Mouse (Mus musculus): ENCODE measurements around the gene Klk1. TPM values are rescaled to one million over a fixed set of nuclear protein-coding genes. Genes with fewer than 3 reads are reported as not detected.
"Not testable (repeated sequence)": the region's sequence is repeated elsewhere in the genome, so short reads cannot be mapped to it uniquely, and the experiment has no call there.

Klk1 gene
- polyA plus RNA-seq (2014; fragmentation: Nextera tagmentation; extraction: Ambion mirVana), result not detected in 2 replicates

DNA sequence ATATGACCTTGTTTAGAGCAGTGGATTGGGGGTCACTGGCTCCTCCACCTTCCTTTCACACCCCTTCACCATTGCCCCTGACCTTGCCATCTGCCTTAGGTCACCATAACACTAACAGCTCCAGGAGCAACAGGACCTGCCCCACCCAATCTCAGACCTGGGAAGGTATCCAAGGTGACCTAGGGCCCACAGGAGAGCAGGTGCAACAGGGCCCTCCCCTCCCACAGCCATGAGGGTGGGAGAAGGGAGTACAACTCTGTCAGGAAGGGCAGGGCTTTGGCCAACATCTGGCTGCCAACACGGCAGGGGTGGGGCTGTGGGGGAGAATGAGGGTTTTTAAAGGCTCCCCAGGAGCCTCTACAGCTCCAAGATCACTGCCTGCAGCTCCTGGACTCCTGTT, at the start of gene Klk1:
TSS of gene Klk1 (plus strand) at position 285 of the 400 bp plus-strand sequence.
- DNase-seq (ENCODE audit: low spot score) (no peak), ATAC-seq (replicated peaks; ENCODE audit: insufficient number of reproducible peaks, low FRiP score, low TSS enrichment, low read depth) (no peak)
- Histone ChIP-seq H3K27me3 (ENCODE audit: control insufficient read depth, insufficient read depth, low read length) (no peaks in the 10 kb centered on the region), H3K9ac (replicated peaks; ENCODE audit: low read length) (no peak within 1 kb of the TSS), H3K27ac (replicated peaks; ENCODE audit: low read depth, low read length) (no peak within 1 kb of the TSS), H3K4me2 (ENCODE audit: low read depth, low read length) (no peak within 1 kb of the TSS), H3K4me3 (ENCODE audit: low read depth, low read length) (no peak within 1 kb of the TSS), H3K9me3 (replicated peaks; ENCODE audit: control insufficient read depth, low read length) (no peaks in the 10 kb centered on the region), H3K36me3 (replicated peaks; ENCODE audit: control insufficient read depth, insufficient read depth, low read depth, low read length) (no peaks in the 10 kb centered on the region), H3K4me1 (ENCODE audit: control insufficient read depth, insufficient read depth, low read length) (no peaks in the 10 kb centered on the region)
- 73% methylated on average over 1 of the region's 1 CpGs for WGBS

DNA sequence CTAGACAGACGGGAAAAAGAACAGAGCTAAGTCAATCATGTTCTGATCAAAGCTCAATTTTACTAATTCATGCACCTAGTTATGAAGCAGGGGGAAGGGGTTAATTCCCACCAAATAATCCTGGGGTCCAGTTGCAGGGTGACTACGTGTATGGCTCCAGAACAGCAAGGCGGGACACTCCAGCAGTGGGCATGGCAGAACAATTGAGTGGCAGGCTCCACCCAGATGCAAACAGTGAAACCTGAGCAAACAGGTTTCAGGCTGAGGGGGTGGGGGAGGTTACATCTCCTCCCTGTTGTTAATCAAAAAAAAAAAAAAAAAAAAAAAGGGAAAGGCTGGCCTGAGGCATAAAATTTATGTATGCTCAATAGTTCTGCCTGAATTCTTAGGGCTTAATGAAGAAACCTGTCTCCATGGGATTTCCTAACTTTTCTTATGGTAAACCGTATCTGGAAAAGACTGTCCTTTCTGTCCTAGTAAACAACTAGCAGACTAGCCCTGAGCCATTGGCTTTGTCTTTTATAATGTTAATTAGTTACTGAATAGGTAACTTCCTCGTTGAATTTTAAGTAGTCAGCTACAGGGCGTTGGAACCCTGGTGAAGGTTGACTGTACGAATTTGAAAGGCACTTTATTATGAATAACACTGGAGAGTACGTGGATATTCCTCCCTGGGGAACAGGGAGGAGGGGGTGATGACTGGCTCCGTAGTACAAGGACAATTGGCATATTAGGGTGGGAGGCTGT, 45.7 kb upstream of the Klk1 start:
- Histone ChIP-seq H3K36me3 (replicated peaks; ENCODE audit: control insufficient read depth, insufficient read depth, low read depth, low read length) (no peaks in the 10 kb centered on the region), H3K9me3 (replicated peaks; ENCODE audit: control insufficient read depth, low read length) (no peaks in the 10 kb centered on the region), H3K4me1 (ENCODE audit: control insufficient read depth, insufficient read depth, low read length) (no peaks in the 10 kb centered on the region), H3K4me3 (ENCODE audit: low read depth, low read length) (no peak overlapping the region), H3K27me3 (ENCODE audit: control insufficient read depth, insufficient read depth, low read length) (no peaks in the 10 kb centered on the region), H3K27ac (replicated peaks; ENCODE audit: low read depth, low read length) (no peak overlapping the region), H3K4me2 (ENCODE audit: low read depth, low read length) (no peak overlapping the region), H3K9ac (replicated peaks; ENCODE audit: low read length) (no peak overlapping the region)
- ATAC-seq (replicated peaks; ENCODE audit: insufficient number of reproducible peaks, low FRiP score, low TSS enrichment, low read depth) (no peak), DNase-seq (ENCODE audit: low spot score) (no peak)
- WGBS, result 69% methylated on average over 9 of the region's 9 CpGs

DNA sequence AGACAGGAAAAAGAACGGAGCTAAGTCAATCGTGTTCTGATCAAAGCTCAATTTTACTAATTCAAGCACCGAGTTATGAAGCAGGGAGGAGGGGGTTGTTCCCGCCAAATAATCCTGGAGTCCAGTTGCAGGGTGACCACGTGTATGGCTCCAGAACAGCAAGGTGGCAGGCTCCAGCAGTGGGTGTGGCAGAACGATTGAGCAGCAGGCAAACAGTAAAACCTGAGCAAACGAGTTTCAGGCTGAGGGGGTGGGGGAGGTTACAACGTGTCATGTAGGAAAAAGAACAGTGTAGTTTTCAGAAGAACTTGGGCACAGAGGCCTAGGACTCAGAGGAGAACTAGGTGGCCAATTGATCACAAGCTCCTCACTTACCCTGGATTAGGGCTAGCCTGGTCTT, 38.6 kb upstream of the Klk1 start:
- H3K4me1 ChIP-seq (ENCODE audit: control insufficient read depth, insufficient read depth, low read length); DNase-seq (ENCODE audit: low spot score); H3K9me3 ChIP-seq (replicated peaks; ENCODE audit: control insufficient read depth, low read length); H3K9ac ChIP-seq (replicated peaks; ENCODE audit: low read length); H3K4me2 ChIP-seq (ENCODE audit: low read depth, low read length); ATAC-seq (replicated peaks; ENCODE audit: insufficient number of reproducible peaks, low FRiP score, low TSS enrichment, low read depth); H3K27ac ChIP-seq (replicated peaks; ENCODE audit: low read depth, low read length); H3K27me3 ChIP-seq (ENCODE audit: control insufficient read depth, insufficient read depth, low read length); H3K4me3 ChIP-seq (ENCODE audit: low read depth, low read length); H3K36me3 ChIP-seq (replicated peaks; ENCODE audit: control insufficient read depth, insufficient read depth, low read depth, low read length): not testable (repeated sequence)
- WGBS, result 74% methylated on average over 8 of the region's 8 CpGs

DNA sequence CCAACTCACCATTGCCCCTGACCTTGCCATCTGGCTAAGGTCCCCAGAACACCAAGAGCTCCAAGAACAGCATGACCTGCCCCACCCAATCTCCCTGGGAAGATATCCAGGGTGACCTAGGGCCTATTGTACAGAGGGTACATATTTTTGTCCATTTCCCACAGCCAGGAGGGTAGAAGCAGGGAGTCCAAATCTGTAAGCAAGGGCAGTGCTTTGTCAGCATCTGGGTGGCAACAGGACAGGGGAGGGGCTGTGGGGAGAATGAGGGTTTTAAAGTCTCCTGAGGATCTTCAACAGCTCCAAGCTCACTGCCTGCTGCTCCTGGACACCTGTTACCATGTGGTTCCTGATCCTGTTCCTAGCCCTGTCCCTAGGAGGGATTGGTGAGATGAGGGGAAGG, 37.2 kb upstream of the Klk1 start, which contains the start of gene Klk1b24:
TSS of gene Klk1b24 (plus strand) at position 301 of the 400 bp plus-strand sequence.
- H3K4me1 ChIP-seq (ENCODE audit: control insufficient read depth, insufficient read depth, low read length); H3K27ac ChIP-seq (replicated peaks; ENCODE audit: low read depth, low read length); DNase-seq (ENCODE audit: low spot score); H3K4me2 ChIP-seq (ENCODE audit: low read depth, low read length); H3K9ac ChIP-seq (replicated peaks; ENCODE audit: low read length); H3K4me3 ChIP-seq (ENCODE audit: low read depth, low read length); H3K9me3 ChIP-seq (replicated peaks; ENCODE audit: control insufficient read depth, low read length); H3K27me3 ChIP-seq (ENCODE audit: control insufficient read depth, insufficient read depth, low read length); H3K36me3 ChIP-seq (replicated peaks; ENCODE audit: control insufficient read depth, insufficient read depth, low read depth, low read length); ATAC-seq (replicated peaks; ENCODE audit: insufficient number of reproducible peaks, low FRiP score, low TSS enrichment, low read depth): not testable (repeated sequence)

DNA sequence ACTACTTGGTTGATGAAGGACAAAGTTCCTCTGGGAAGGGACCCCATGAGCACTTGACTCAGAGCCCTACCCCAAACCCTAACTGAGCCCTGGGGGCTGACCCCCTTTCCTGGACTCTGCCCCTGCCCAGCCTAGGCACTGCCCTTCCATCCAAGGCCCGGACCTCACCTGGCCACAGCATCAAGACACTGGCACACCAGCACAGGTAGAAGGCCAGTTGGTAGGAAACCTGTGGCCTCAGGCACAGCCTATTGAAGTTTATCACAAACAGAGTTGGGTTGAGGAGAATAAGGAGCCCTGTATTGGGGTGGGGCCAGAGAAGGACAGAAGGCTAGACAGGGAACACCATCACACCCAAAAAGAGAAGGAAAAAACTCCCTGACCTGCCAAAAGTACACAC, 31.7 kb upstream of the Klk1 start:
- not testable (repeated sequence) for H3K27me3 ChIP-seq (ENCODE audit: control insufficient read depth, insufficient read depth, low read length); H3K4me1 ChIP-seq (ENCODE audit: control insufficient read depth, insufficient read depth, low read length); H3K4me3 ChIP-seq (ENCODE audit: low read depth, low read length); H3K9ac ChIP-seq (replicated peaks; ENCODE audit: low read length); H3K36me3 ChIP-seq (replicated peaks; ENCODE audit: control insufficient read depth, insufficient read depth, low read depth, low read length); H3K27ac ChIP-seq (replicated peaks; ENCODE audit: low read depth, low read length); H3K4me2 ChIP-seq (ENCODE audit: low read depth, low read length); DNase-seq (ENCODE audit: low spot score); ATAC-seq (replicated peaks; ENCODE audit: insufficient number of reproducible peaks, low FRiP score, low TSS enrichment, low read depth); H3K9me3 ChIP-seq (replicated peaks; ENCODE audit: control insufficient read depth, low read length)
- 100% methylated on average over 1 of the region's 1 CpGs for WGBS

DNA sequence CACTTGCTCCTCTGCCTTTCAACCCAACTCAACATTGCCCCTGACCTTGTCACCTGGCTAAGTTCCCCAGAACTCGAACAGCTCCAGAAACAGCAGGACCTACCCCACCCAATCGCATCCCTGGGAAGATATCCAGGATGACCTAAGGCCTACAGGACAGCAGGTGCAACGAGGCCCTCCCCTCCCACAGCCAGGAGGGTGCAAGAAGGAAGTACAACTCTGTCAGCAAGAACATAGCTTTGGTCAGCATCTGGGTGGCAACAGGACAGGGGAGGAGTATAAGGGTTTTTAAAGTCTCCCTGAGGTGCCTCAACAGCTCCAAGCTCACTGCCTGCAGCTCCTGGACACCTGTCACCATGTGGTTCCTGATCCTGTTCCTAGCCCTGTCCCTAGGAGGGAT, 27.3 kb upstream of the Klk1 start, which contains the start of gene Klk1b3:
TSS of gene Klk1b3 (plus strand) at position 301 of the 400 bp plus-strand sequence.
- no peaks in the 10 kb centered on the region for H3K27me3 ChIP-seq (ENCODE audit: control insufficient read depth, insufficient read depth, low read length)
- no peak within 1 kb of the TSS for H3K4me3 ChIP-seq (ENCODE audit: low read depth, low read length)
- no peaks in the 10 kb centered on the region for H3K9me3 ChIP-seq (replicated peaks; ENCODE audit: control insufficient read depth, low read length)
- no peak within 1 kb of the TSS for H3K9ac ChIP-seq (replicated peaks; ENCODE audit: low read length)
- H3K36me3 ChIP-seq (replicated peaks; ENCODE audit: control insufficient read depth, insufficient read depth, low read depth, low read length), result no peaks in the 10 kb centered on the region
- ATAC-seq (replicated peaks; ENCODE audit: insufficient number of reproducible peaks, low FRiP score, low TSS enrichment, low read depth) (no peak), DNase-seq (ENCODE audit: low spot score) (no peak)
- WGBS, result 63% methylated on average over 3 of the region's 3 CpGs
- no peaks in the 10 kb centered on the region for H3K4me1 ChIP-seq (ENCODE audit: control insufficient read depth, insufficient read depth, low read length)
- no peak within 1 kb of the TSS for H3K4me2 ChIP-seq (ENCODE audit: low read depth, low read length)
- no peak within 1 kb of the TSS for H3K27ac ChIP-seq (replicated peaks; ENCODE audit: low read depth, low read length)

DNA sequence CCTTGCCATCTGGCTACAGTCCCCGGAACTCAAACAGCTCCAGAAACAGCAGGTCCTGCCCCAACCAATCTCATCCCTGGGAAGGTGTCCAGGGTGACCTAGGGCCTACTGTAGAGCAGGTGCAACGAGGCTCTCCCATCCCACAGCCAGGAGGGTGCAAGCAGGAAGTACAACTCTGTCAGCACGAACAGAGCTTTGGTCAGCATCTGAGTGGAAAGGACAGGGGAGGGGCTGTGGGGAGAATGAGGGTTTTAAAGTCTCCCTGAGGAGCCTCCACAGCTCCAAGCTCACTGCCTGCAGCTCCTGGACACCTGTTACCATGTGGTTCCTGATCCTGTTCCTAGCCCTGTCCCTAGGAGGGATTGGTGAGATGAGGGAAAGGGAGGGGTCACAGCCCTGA, 18.0 kb upstream of the Klk1 start, which contains the start of gene Klk1b4:
TSS of gene Klk1b4 (plus strand) at position 301 of the 400 bp plus-strand sequence.
- H3K27me3 ChIP-seq (ENCODE audit: control insufficient read depth, insufficient read depth, low read length); H3K27ac ChIP-seq (replicated peaks; ENCODE audit: low read depth, low read length); H3K9me3 ChIP-seq (replicated peaks; ENCODE audit: control insufficient read depth, low read length); H3K4me1 ChIP-seq (ENCODE audit: control insufficient read depth, insufficient read depth, low read length); H3K36me3 ChIP-seq (replicated peaks; ENCODE audit: control insufficient read depth, insufficient read depth, low read depth, low read length); ATAC-seq (replicated peaks; ENCODE audit: insufficient number of reproducible peaks, low FRiP score, low TSS enrichment, low read depth); H3K4me2 ChIP-seq (ENCODE audit: low read depth, low read length); DNase-seq (ENCODE audit: low spot score); H3K9ac ChIP-seq (replicated peaks; ENCODE audit: low read length); H3K4me3 ChIP-seq (ENCODE audit: low read depth, low read length): not testable (repeated sequence)
- WGBS, result 63% methylated on average over 3 of the region's 3 CpGs

DNA sequence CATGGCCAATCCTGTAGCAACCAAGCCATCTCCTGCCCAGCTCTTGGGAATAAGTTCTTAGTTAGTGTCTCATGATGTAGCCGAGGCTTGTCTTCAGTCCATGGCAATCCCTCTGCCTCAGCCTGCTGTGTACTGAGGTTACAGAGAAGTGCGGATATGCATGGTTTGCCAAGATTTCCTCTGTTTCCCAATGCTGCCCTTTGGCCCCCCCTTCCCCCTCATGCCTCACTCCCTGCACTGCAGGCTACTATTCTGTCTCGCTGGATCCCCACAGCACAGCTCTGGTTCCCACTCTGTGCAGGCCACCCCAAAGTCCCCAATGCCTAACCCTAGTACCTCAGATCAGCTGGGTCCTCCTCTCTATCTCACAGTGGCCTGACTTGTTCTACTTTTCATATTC, 16.9 kb upstream of the Klk1 start:
- ATAC-seq (replicated peaks; ENCODE audit: insufficient number of reproducible peaks, low FRiP score, low TSS enrichment, low read depth) (no peak), DNase-seq (ENCODE audit: low spot score) (no peak)
- H3K27ac ChIP-seq (replicated peaks; ENCODE audit: low read depth, low read length), result no peak overlapping the region
- H3K4me2 ChIP-seq (ENCODE audit: low read depth, low read length), result no peak overlapping the region
- H3K4me1 ChIP-seq (ENCODE audit: control insufficient read depth, insufficient read depth, low read length), result no peaks in the 10 kb centered on the region
- WGBS, result 83% methylated on average over 3 of the region's 3 CpGs
- H3K9me3 ChIP-seq (replicated peaks; ENCODE audit: control insufficient read depth, low read length), result no peaks in the 10 kb centered on the region
- no peaks in the 10 kb centered on the region for H3K36me3 ChIP-seq (replicated peaks; ENCODE audit: control insufficient read depth, insufficient read depth, low read depth, low read length)
- H3K9ac ChIP-seq (replicated peaks; ENCODE audit: low read length), result no peak overlapping the region
- no peaks in the 10 kb centered on the region for H3K27me3 ChIP-seq (ENCODE audit: control insufficient read depth, insufficient read depth, low read length)
- no peak overlapping the region for H3K4me3 ChIP-seq (ENCODE audit: low read depth, low read length)

Measured in embryonic facial prominence, embryonic 11.5 days (tissue).